Mouse (Mus musculus): Measurements from ENCODE around the gene Mocs2.

GRCm38 (mm10) chr13:114839098-114839497, 21.1 kb downstream of the Mocs2 start:
- TF ChIP-seq CTCF (IDR thresholded peaks at IDR 0.05; ENCODE audit: low read depth, low read length), result no peak
- no peak for TF ChIP-seq POLR2A (IDR thresholded peaks at IDR 0.05; ENCODE audit: extremely low read depth, insufficient read depth, low read length)

Measured in liver, adult 2 months (tissue).